Mouse (Mus musculus) hindbrain, postnatal 0 days (tissue): ENCODE results near the gene Cuedc1. TPM values are rescaled to one million over a fixed set of nuclear protein-coding genes. Genes with fewer than 3 reads are reported as not detected.

ENCODE experiments used
- ATAC-seq: fragments of 200-750 bp; cut with Nextera tagmentation; 2 replicates; pipeline ENCODE4 v1.8.0; 2017; ENCODE audit warnings: mild to moderate bottlenecking, moderate TSS enrichment, moderate library complexity
- DNase-seq: peaks from one replicate; pipeline ENCODE4 v3.0.0-alpha.2; 2015; ENCODE audit warnings: low spot score
- H3K27ac ChIP-seq: fragments of 300-500 bp; sonication (generic); 2 replicates; pipeline ENCODE4 v1.5.1; 2014; ENCODE audit warnings: mild to moderate bottlenecking
- H3K27me3 ChIP-seq: fragments of 300-500 bp; sonication (generic); 2 replicates; pipeline ENCODE4 v1.6.1; 2014; ENCODE audit warnings: low read length, mixed read lengths; ENCODE audit not compliant: insufficient read depth
- H3K36me3 ChIP-seq: fragments of 300-500 bp; sonication (generic); 2 replicates; pipeline ENCODE4 v1.6.1; 2014; ENCODE audit warnings: low read length, mixed read lengths; ENCODE audit not compliant: insufficient read depth
- H3K4me1 ChIP-seq: fragments of 300-500 bp; sonication (generic); 2 replicates; pipeline ENCODE4 v1.6.1; 2014; ENCODE audit warnings: antibody characterized with exemption, low read length, mixed read lengths; ENCODE audit not compliant: insufficient read depth
- H3K4me2 ChIP-seq: fragments of 300-500 bp; sonication (generic); 2 replicates; pipeline ENCODE4 v1.6.1; 2014; ENCODE audit warnings: low read depth, mild to moderate bottlenecking, low read length, moderate library complexity, mixed read lengths
- H3K4me3 ChIP-seq: fragments of 300-500 bp; sonication (generic); 2 replicates; pipeline ENCODE4 v1.5.1; 2014; ENCODE audit warnings: low read length
- H3K9ac ChIP-seq: fragments of 300-500 bp; sonication (generic); replicated peaks from 2 replicates; pipeline ENCODE4 v1.6.1; 2014; ENCODE audit warnings: mild to moderate bottlenecking, low read length, moderate library complexity, mixed read lengths
- H3K9me3 ChIP-seq: fragments of 300-500 bp; sonication (generic); 2 replicates; pipeline ENCODE4 v1.6.1; 2016; ENCODE audit warnings: low read length, mixed read lengths
- CTCF ChIP-seq: IDR thresholded peaks from 2 replicates; pipeline ENCODE4 v1.5.1; 2016; ENCODE audit warnings: antibody characterized with exemption, control low read depth, low read depth
- WGBS: fragments of 180-500 bp; shearing (Covaris S2); extraction: QIAGEN DNeasy Blood & Tissue Kit; methylation state at CpG from one replicate; pipeline ENCODE4 v1.1.7; 2014; 5-methylcytosine and 5-hydroxymethylcytosine counted together
- polyA plus RNA-seq: library from polyadenylated mRNA; unstranded; fragments of >200 nt; fragmentation: Nextera tagmentation; extraction: Ambion mirVana; gene quantifications from 2 replicates; pipeline ENCODE4 v1.2.1, GENCODE M21; 2015
- total RNA-seq: library from RNA; depleted of rRNA; stranded (reverse); fragments of >200 nt; gene quantifications from 2 replicates; pipeline ENCODE4 v1.2.3, GENCODE M21; 2014

Gene Cuedc1
- total and polyA plus RNA-seq, 2 experiments from 2014 or later, result 35.8 to 44.6 TPM

GRCm38 (mm10) chr11:88146264-88147060, 48.6 kb downstream of the Cuedc1 start:
- peak; percentile 56 for ATAC-seq
- DNase-seq, result peak; percentile 50
- no peak overlapping the region for H3K9ac ChIP-seq
- no peaks in the 10 kb centered on the region for H3K36me3 ChIP-seq
- no peak overlapping the region for H3K4me2 ChIP-seq
- no peak overlapping the region for H3K4me3 ChIP-seq
- no peaks in the 10 kb centered on the region for H3K9me3 ChIP-seq
- no peaks in the 10 kb centered on the region for H3K27me3 ChIP-seq
- H3K27ac ChIP-seq, result peak overlapping the region; percentile 49
- 0 out of 2 replicates have a peak, but pooled peaks cover 5% of the 10 kb centered on the region for H3K4me1 ChIP-seq
- TF ChIP-seq CTCF, result no peak
- WGBS, result 60% methylated on average over 12 of the region's 12 CpGs

DNA sequence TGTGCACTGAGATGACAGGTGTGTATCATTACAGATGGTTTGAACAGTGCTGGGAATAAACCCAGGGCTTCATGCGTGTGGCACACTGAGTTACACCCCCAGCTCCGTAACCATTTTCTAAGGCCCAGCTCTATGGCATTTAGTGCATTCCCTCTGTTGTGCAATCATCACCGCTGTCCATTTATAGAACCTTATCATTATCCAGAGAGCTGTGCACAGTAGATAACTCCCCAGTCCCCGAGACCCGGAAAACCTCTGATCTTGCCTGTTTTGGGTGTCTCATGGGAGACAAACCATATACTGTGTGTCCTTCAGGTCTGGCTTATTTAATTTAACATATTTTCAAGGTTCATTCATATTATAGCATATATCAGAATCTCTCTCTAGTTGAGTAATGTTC, 49.5 kb downstream of the Cuedc1 start:
- no peak overlapping the region for H3K9ac ChIP-seq
- WGBS, result 95% methylated on average over 5 of the region's 5 CpGs
- H3K4me1 ChIP-seq, result 0 out of 2 replicates have a peak, but pooled peaks cover 5% of the 10 kb centered on the region
- 0 out of 2 replicates have a peak overlapping the region, but pooled peaks have one; percentile 32 for H3K27ac ChIP-seq
- no peaks in the 10 kb centered on the region for H3K36me3 ChIP-seq
- H3K27me3 ChIP-seq, result no peaks in the 10 kb centered on the region
- no peak for DNase-seq
- TF ChIP-seq CTCF, result no peak
- H3K9me3 ChIP-seq, result no peaks in the 10 kb centered on the region
- ATAC-seq, result no peak
- H3K4me3 ChIP-seq, result no peak overlapping the region
- H3K4me2 ChIP-seq, result no peak overlapping the region

DNA sequence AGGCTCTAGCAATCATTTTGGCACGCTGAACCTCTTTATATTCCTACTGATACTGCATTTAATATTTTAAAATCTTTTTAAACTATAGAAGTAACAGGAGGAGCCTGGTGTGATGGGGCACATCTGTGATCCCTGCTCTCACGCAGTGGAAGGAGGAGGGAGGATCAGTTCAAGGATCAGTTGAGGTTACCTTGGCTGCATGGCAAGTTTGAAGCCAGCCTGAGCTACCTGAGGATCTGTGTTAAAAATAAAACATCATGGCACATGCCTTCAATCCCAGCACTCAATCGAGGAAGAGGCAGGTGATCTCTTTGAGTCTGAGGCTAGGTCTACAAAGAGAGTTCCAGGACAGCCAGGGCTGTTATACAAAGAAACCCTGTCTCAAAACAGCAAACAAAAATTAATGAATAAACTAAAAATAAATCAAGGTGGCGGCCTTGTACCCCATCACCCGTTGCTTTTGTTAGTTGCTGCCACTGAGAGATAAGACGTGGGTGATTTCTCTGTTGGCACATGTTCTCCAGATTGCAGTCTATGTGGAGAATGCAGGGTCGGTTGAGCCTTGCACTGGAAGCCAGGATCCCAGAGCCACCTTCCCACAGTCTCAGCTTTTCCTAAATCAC, 50.3 kb downstream of the Cuedc1 start:
- Histone ChIP-seq H3K4me2 (no peak overlapping the region), H3K4me1 (0 out of 2 replicates have a peak, but pooled peaks cover 5% of the 10 kb centered on the region), H3K27ac (peak overlapping the region; percentile 73), H3K27me3 (no peaks in the 10 kb centered on the region), H3K36me3 (no peaks in the 10 kb centered on the region), H3K9ac (no peak overlapping the region), H3K9me3 (no peaks in the 10 kb centered on the region), H3K4me3 (no peak overlapping the region)
- ATAC-seq (no peak), DNase-seq (no peak)
- TF ChIP-seq CTCF, result no peak
- 51% methylated on average over 7 of the region's 7 CpGs for WGBS

GRCm38 (mm10) chr11:88148638-88149279, 50.9 kb downstream of the Cuedc1 start:
- Histone ChIP-seq H3K4me1 (0 out of 2 replicates have a peak, but pooled peaks cover 5% of the 10 kb centered on the region), H3K27me3 (no peaks in the 10 kb centered on the region), H3K4me3 (no peak overlapping the region), H3K9me3 (no peaks in the 10 kb centered on the region), H3K36me3 (no peaks in the 10 kb centered on the region), H3K27ac (peak overlapping the region; percentile 73), H3K4me2 (no peak overlapping the region), H3K9ac (0 out of 2 replicates have a peak overlapping the region, but pooled peaks have one; percentile 33)
- no peak for TF ChIP-seq CTCF
- ATAC-seq, result peak; percentile 80
- DNase-seq, result peak; percentile 65
- WGBS, result 9% methylated on average over 11 of the region's 11 CpGs

- H3K4me2 ChIP-seq, result no peak overlapping the region
- peak overlapping the region; percentile 67 for H3K27ac ChIP-seq
- H3K9me3 ChIP-seq, result no peaks in the 10 kb centered on the region
- no peak overlapping the region for H3K4me3 ChIP-seq
- 29% methylated on average over 7 of the region's 7 CpGs for WGBS
- ATAC-seq (peak; percentile 15; the same call in 1 of the 2 replicates), DNase-seq (peak; percentile 33)
- peaks cover 14% of the 10 kb centered on the region; the same call in 1 of the 2 replicates for H3K4me1 ChIP-seq
- no peaks in the 10 kb centered on the region for H3K36me3 ChIP-seq
- 0 out of 2 replicates have a peak overlapping the region, but pooled peaks have one; percentile 9 for H3K9ac ChIP-seq
- H3K27me3 ChIP-seq, result no peaks in the 10 kb centered on the region
- TF ChIP-seq CTCF, result no peak; the same call in 1 of the 2 replicates
Measured at GRCm38 (mm10) chr11:88151379-88152155, 53.7 kb downstream of the Cuedc1 start.

DNA sequence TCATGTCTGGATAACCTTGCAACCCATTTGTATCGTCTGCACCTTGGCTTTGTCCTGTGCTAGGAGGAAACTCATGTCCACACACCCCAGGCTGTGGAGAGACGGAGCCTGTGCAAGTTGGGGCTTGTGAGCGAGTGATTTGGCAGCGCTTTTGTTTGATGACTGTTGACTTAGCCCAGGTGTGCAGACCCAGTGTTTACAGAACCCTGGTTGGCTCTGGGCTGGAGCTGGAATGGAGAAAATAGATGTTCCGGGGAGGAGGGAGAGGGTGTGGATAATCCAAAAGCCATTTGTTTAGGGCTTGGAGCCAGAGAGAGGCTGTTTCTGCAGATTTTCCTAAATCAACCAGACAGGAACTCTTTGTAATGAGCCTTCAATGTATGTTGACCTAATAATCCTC, 56.0 kb downstream of the Cuedc1 start:
- 70% methylated on average over 5 of the region's 5 CpGs for WGBS
- Histone ChIP-seq H3K27ac (peak overlapping the region; percentile 33; the same call in 1 of the 2 replicates), H3K9ac (no peak overlapping the region), H3K4me3 (no peak overlapping the region), H3K9me3 (no peaks in the 10 kb centered on the region), H3K4me2 (no peak overlapping the region), H3K4me1 (peaks cover 24% of the 10 kb centered on the region), H3K36me3 (no peaks in the 10 kb centered on the region), H3K27me3 (no peaks in the 10 kb centered on the region)
- ATAC-seq (no peak), DNase-seq (no peak)
- no peak for TF ChIP-seq CTCF
